Mouse (Mus musculus) hindbrain, embryonic 15.5 days (tissue): ENCODE results near the gene Ppp1r26. TPM values are rescaled to one million over a fixed set of nuclear protein-coding genes. Genes with fewer than 3 reads are reported as not detected.

Experiments
- polyA plus RNA-seq: library from polyadenylated mRNA; unstranded; fragments of >200 nt; fragmentation: Nextera tagmentation; extraction: Ambion mirVana; gene quantifications from 2 replicates; pipeline ENCODE4 v1.2.1, GENCODE M21; 2015

Ppp1r26 gene
- polyA plus RNA-seq, 1 experiment from 2014 or later: 17.4 TPM

Other genes with a start within 250 kb of the Ppp1r26 start
- gene 1700007K13Rik, start 19.5 kb downstream of the Ppp1r26 start, polyA plus RNA-seq: 2.8 and 3.6 TPM in 2 replicates
- gene Mrps2, start 21.3 kb downstream of the Ppp1r26 start, polyA plus RNA-seq: 49.2 and 51.0 TPM in 2 replicates
- 1.1 and 2.2 TPM in 2 replicates for gene Gbgt1, start 50.1 kb downstream of the Ppp1r26 start, polyA plus RNA-seq
- gene Gm10134, start 59.3 kb downstream of the Ppp1r26 start, polyA plus RNA-seq: 2.6 and 2.7 TPM in 2 replicates
- 90.6 and 93.2 TPM in 2 replicates for gene Ralgds, start 66.3 kb downstream of the Ppp1r26 start, polyA plus RNA-seq
- 0.14 and 0.22 TPM in 2 replicates for gene Cel, start 116.6 kb downstream of the Ppp1r26 start, polyA plus RNA-seq
- gene Gtf3c5, start 137.0 kb downstream of the Ppp1r26 start, polyA plus RNA-seq: 41.6 and 42.8 TPM in 2 replicates
- gene Gfi1b, start 175.2 kb downstream of the Ppp1r26 start, polyA plus RNA-seq: 0.33 and 0.36 TPM in 2 replicates
- 31.7 and 32.4 TPM in 2 replicates for gene Tsc1, start 194.4 kb downstream of the Ppp1r26 start, polyA plus RNA-seq